25 mouse cellular contexts compared by ENCODE assay signal in genomic region chr16:24859509-24860140, GRCm38 (mm10).
DNase-seq lines count a peak whose midpoint lies in the region; ATAC-seq and TF ChIP-seq lines count a peak whose summit lies in the region.
"Had no signal": no experiment of that assay in that cellular context is flagged by ENCODE, and none has a peak within 500 bp of the region (broad histone marks: within the 10 kb centered on the region; RNA-seq: fewer than 3 reads in every experiment).

No protein-coding gene starts in this region.

- H3K79me2 ChIP-seq in CH12.LX (replicated peaks; ENCODE audit: control insufficient read depth, extremely low read depth, insufficient read depth, poor library complexity, severe bottlenecking) = no peaks in the 10 kb centered on the region

- no peak overlapping the region for H3K27ac ChIP-seq in CH12.LX (ENCODE audit: insufficient read depth, low read depth)
- H3K27ac ChIP-seq: embryonic facial prominence, embryonic 15.5 days; liver, embryonic 14.5 days; lung, embryonic 15.5 days; midbrain, embryonic 10.5 days; neural tube, embryonic 15.5 days; stomach, postnatal 0 days had no signal

- peak; percentile 89 for ATAC-seq in granulocyte monocyte progenitor cell, adult 5-6 weeks (replicated peaks; ENCODE audit: poor library complexity, severe bottlenecking)
- ATAC-seq in monocyte, adult 5-6 weeks (replicated peaks; ENCODE audit: insufficient number of reproducible peaks, low FRiP score, low TSS enrichment, poor library complexity, severe bottlenecking) = peak; percentile 84
- ATAC-seq: forebrain, embryonic 14.5 days; midbrain, embryonic 16.5 days; Patski had no signal

- H3K9me3 ChIP-seq in CH12.LX (replicated peaks; ENCODE audit: low read length) = no peaks in the 10 kb centered on the region
- H3K9me3 ChIP-seq: embryonic facial prominence, embryonic 15.5 days; heart, embryonic 12.5 days; lung, embryonic 15.5 days; midbrain, embryonic 10.5 days; neural tube, embryonic 15.5 days had no signal

- no peak for TF ChIP-seq POLR2A in CH12.LX (IDR thresholded peaks at IDR 0.05; ENCODE audit: low read depth, low read length)

- no peaks in the 10 kb centered on the region for H3K36me3 ChIP-seq in CH12.LX (replicated peaks in 1 of 2; ENCODE audit: control insufficient read depth in 1 of 2, insufficient read depth in 1 of 2, low read length in 1 of 2)
- H3K36me3 ChIP-seq: embryonic facial prominence, embryonic 15.5 days; heart, embryonic 12.5 days; lung, embryonic 15.5 days; midbrain, embryonic 10.5 days; neural tube, embryonic 15.5 days had no signal

- no peak overlapping the region for H3K4me3 ChIP-seq in CH12.LX (replicated peaks in 1 of 3; ENCODE audit: low read depth in 2 of 3, low read length in 2 of 3, poor library complexity in 1 of 3)
- H3K4me3 ChIP-seq: embryonic facial prominence, embryonic 15.5 days; heart, embryonic 12.5 days; lung, embryonic 15.5 days; midbrain, embryonic 10.5 days; neural tube, embryonic 15.5 days had no signal

- H3K27me3 ChIP-seq in CH12.LX (replicated peaks) = no peaks in the 10 kb centered on the region
- H3K27me3 ChIP-seq: embryonic facial prominence, embryonic 15.5 days; heart, embryonic 12.5 days; lung, embryonic 15.5 days; neural tube, embryonic 15.5 days; Patski had no signal

- in situ Hi-C loops in CH12.LX (cut with MboI; ENCODE audit: low pct_ligation_motif_present, low pct_unique_long_range_greater_than_20kb, low sequenced_read_pairs) = loop anchor here (25.0 kb wide), 1 partner anchor 872 kb away; the partner anchor contains the start of genes Bcl6 and Gm37419

- peak overlapping the region; percentile 31; the same call in 1 of the 2 replicates for H3K4me2 ChIP-seq in CH12.LX (ENCODE audit: insufficient read depth, low read depth, poor library complexity, severe bottlenecking)
- H3K4me2 ChIP-seq: embryonic facial prominence, embryonic 15.5 days; heart, embryonic 12.5 days; lung, embryonic 15.5 days; neural tube, embryonic 15.5 days had no signal

- intact Hi-C loops in heart, postnatal 14 days (cut with DNase I) = no loop called here

- peaks cover 10 to 29% of the 10 kb centered on the region in 2 experiments for H3K4me1 ChIP-seq in CH12.LX (ENCODE audit: control insufficient read depth in 1 of 2, insufficient read depth in 2 of 2)
- H3K4me1 ChIP-seq: embryonic facial prominence, embryonic 15.5 days; heart, embryonic 12.5 days; lung, embryonic 15.5 days; midbrain, embryonic 10.5 days; neural tube, embryonic 15.5 days had no signal

- dilution Hi-C loops in CH12.LX (cut with MboI; ENCODE audit: extremely low pct_ligation_motif_present, extremely low pct_unique_long_range_greater_than_20kb, low sequenced_read_pairs) = no loop called here

- TF ChIP-seq RAD21 in CH12.LX (IDR thresholded peaks at IDR 0.05; ENCODE audit: low read depth, low read length) = no peak

- DNase-seq in A20 (ENCODE audit: low read depth, low spot score) (peak; percentile 78), CH12.LX (ENCODE audit: extremely low read depth) (peak; percentile 38)
- no peak for DNase-seq in left cerebral cortex, adult 9 months (ENCODE audit: low spot score in 2 of 2)
- no peak for DNase-seq in heart, postnatal 14 days
- DNase-seq in right cerebral cortex, postnatal 4 days = no peak
- DNase-seq: adrenal gland, adult 2 months; gastrocnemius, postnatal 10 days; heart, adult 18-20 months; heart, postnatal 10 days; kidney, adult 18-20 months; kidney, postnatal 4 days; layer of hippocampus, adult 9-11 months; lung, postnatal 36 days had no signal

- H3K9ac ChIP-seq in CH12.LX (ENCODE audit: insufficient read depth, low read depth) = no peak overlapping the region
- H3K9ac ChIP-seq: embryonic facial prominence, embryonic 15.5 days; heart, embryonic 12.5 days; liver, embryonic 14.5 days; lung, embryonic 15.5 days; neural tube, embryonic 15.5 days had no signal

- peak; percentile 42; the same call in 1 of the 2 replicates for TF ChIP-seq EP300 in CH12.LX (IDR thresholded peaks at IDR 0.05; ENCODE audit: low read length)

- no peak for TF ChIP-seq CTCF in CH12.LX (conservative IDR thresholded peaks at IDR 0.05 in 1 of 2, IDR thresholded peaks at IDR 0.05 in 1 of 2; ENCODE audit: low read depth in 2 of 2, low read length in 2 of 2)

TF ChIP-seq in CH12.LX, 34 proteins besides CTCF, POLR2A, EP300 and RAD21:
- TF ChIP-seq RCOR1 (conservative IDR thresholded peaks at IDR 0.05; ENCODE audit: low read depth, low read length) (no peak), E2F4 (IDR thresholded peaks at IDR 0.05; ENCODE audit: insufficient replicate concordance, low read depth, low read length) (no peak), ZNF384 (IDR thresholded peaks at IDR 0.05; ENCODE audit: low read depth, low read length) (no peak), BHLHE40 (IDR thresholded peaks at IDR 0.05; ENCODE audit: low read depth, low read length) (0 out of 2 replicates have a peak, but pooled peaks have one; percentile 37), POLR2AphosphoS2 (IDR thresholded peaks at IDR 0.05; ENCODE audit: low read depth, low read length) (no peak), HCFC1 (IDR thresholded peaks at IDR 0.05; ENCODE audit: low read depth, low read length) (no peak), SMC3 (IDR thresholded peaks at IDR 0.05; ENCODE audit: low read depth, low read length) (no peak), GABPA (IDR thresholded peaks at IDR 0.05; ENCODE audit: insufficient replicate concordance, low read depth, low read length) (no peak), IRF4 (IDR thresholded peaks at IDR 0.05; ENCODE audit: low read depth, low read length) (0 out of 2 replicates have a peak, but pooled peaks have one; percentile 16), MAX (IDR thresholded peaks at IDR 0.05; ENCODE audit: low read length) (0 out of 2 replicates have a peak, but pooled peaks have one; percentile 16), USF1 (IDR thresholded peaks at IDR 0.05; ENCODE audit: low read depth, low read length) (no peak), SIN3A (IDR thresholded peaks at IDR 0.05; ENCODE audit: low read length) (0 out of 2 replicates have a peak, but pooled peaks have one; percentile 27), MXI1 (IDR thresholded peaks at IDR 0.05; ENCODE audit: low read depth, low read length) (no peak), JUND (conservative IDR thresholded peaks at IDR 0.05; ENCODE audit: low read depth, low read length) (no peak), NRF1 (IDR thresholded peaks at IDR 0.05; ENCODE audit: low read depth, low read length) (no peak), ETS1 (conservative IDR thresholded peaks at IDR 0.05; ENCODE audit: low read depth, low read length) (0 out of 2 replicates have a peak, but pooled peaks have one; percentile 17)

Comparison
In these comparisons a context has a peak if more than half of its experiments do, and no peak if none do; other contexts are left out.
1. DNase-seq: peak in A20 (single experiment) and CH12.LX (single experiment); none in left cerebral cortex, adult 9 months (0 of 2), heart, postnatal 14 days (0 of 2) and right cerebral cortex, postnatal 4 days (single experiment).